Mouse (Mus musculus): ENCODE results near the gene Gm3629. TPM values are rescaled to one million over a fixed set of nuclear protein-coding genes. Genes with fewer than 3 reads are reported as not detected.
"Not testable (repeated sequence)": the region's sequence is repeated elsewhere in the genome, so short reads cannot be mapped to it uniquely, and the experiment has no call there.

Gm3629 gene
- not detected in 3 replicates for total RNA-seq (2017)

DNA sequence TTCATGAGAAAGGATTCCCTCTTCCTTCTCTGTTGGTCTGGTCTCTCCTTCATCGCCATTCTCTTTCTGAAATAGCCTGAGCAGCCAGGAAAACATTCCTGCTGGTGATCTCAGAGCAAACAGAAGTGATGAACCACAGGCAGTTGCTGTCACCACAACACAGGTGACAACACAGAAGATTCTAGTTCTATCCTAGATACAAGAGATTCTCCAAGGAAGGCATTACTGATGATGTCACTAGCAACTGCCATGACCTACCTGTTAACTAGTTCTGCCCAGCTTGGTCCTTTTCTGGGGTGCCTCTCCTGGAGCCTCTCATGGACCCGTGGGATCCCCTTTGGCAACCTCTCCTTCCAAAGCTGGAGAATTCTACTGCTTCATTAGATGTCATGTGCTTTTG, at the start of gene Gm3629:
TSS of gene Gm3629 (minus strand) at position 101 of the 400 bp plus-strand sequence.
- not testable (repeated sequence) for ATAC-seq (replicated peaks; ENCODE audit: insufficient number of reproducible peaks, low FRiP score, low TSS enrichment, poor library complexity, severe bottlenecking)

GRCm38 (mm10) chr14:6622318-6622717, 31.9 kb upstream of the Gm3629 start, which contains the start of gene Gm3460:
Gene Gm3460, minus strand, starts transcription at chr14:6622418.
- not testable (repeated sequence) for ATAC-seq (replicated peaks; ENCODE audit: insufficient number of reproducible peaks, low FRiP score, low TSS enrichment, poor library complexity, severe bottlenecking)

DNA sequence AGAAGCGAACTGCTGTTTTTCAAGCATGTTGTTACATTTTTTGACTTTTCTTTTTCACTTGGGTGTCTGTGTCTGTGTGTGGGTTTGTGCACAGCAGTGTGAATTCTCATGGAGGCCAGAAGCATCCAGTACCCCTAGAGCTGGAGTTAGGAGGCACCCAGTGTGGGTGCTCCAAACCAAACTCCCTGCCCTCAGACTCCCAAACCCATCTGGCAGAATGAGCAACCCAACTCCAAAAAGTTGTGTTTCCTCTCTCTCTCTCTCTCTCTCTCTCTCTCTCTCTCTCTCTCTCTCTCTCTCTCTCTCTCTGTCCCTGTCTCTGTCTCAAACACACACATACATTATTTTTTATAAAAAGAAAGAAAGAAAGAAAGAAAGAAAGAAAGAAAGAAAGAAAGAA, 16.0 kb upstream of the Gm3629 start:
- ATAC-seq (replicated peaks; ENCODE audit: insufficient number of reproducible peaks, low FRiP score, low TSS enrichment, poor library complexity, severe bottlenecking), result not testable (repeated sequence)

DNA sequence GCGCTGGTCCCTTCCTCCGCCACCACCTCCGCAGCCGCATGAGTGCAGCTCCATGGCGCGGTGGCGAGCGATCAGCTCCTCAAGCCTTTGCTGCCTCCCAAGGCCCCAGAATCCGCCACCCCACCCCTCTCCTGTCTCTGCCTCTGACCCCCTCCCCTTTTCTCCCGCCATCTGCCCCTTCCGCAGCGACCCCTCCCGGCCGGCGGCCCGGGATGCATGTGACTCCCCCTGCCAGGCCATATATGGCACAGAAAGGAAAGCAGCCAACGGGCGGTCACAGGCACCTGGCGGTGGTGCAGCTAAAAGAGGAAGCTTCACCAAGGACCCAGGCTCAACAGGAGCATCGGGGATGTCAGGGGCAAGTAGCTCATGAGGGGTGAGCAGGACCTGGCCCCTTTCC, 14.6 kb upstream of the Gm3629 start:
- not testable (repeated sequence) for ATAC-seq (replicated peaks; ENCODE audit: insufficient number of reproducible peaks, low FRiP score, low TSS enrichment, poor library complexity, severe bottlenecking)

DNA sequence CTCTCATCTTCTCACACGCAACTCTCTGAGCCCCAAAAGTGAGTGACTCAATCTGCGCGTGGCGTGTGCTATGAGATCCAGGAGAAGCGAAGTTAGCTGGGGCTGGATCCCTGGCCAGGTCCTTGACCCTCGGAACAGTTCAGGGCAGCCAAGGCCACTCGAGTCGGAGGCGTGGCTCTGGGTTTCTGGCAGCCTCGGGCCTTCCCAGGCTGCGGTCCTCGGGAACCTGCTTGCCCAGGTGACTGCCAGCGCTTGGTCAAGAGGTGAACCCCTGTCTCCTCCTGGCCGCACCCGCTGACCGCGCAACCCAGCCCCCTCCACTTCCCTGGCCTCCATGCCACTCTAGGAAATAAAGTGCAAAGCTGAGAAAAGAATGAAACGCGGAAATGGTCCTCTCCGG, 14.1 kb upstream of the Gm3629 start:
- not testable (repeated sequence) for ATAC-seq (replicated peaks; ENCODE audit: insufficient number of reproducible peaks, low FRiP score, low TSS enrichment, poor library complexity, severe bottlenecking)

DNA sequence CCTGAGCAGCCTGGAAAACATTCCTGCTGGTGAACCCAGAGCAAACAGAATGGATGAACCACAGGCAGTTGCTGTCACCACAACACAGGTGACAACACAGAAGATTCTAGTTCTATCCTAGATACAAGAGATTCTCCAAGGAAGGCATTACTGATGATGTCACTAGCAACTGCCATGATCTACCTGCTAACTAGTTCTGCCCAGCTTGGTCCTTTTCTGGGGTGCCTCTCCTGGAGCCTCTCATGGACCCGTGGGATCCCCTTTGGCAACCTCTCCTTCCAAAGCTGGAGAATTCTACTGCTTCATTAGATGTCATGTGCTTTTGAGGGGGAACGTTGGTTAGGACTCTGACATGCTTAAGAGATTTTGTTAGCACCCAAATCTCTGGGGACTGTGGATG, 53.2 kb downstream of the Gm3629 start, which contains the start of gene Gm8356:
TSS of gene Gm8356 (minus strand) at position 101 of the 400 bp plus-strand sequence.
- ATAC-seq (replicated peaks; ENCODE audit: insufficient number of reproducible peaks, low FRiP score, low TSS enrichment, poor library complexity, severe bottlenecking), result not testable (repeated sequence)

Other genes starting within 250 kb of the Gm3629 start
- gene Gm3618, start 246.9 kb downstream of the Gm3629 start, total RNA-seq (2017), result not detected in 3 replicates
- not detected in 3 replicates for gene Gm16440, start 200.3 kb downstream of the Gm3629 start, total RNA-seq (2017)
- not detected in 3 replicates for gene Gm3591, start 178.1 kb downstream of the Gm3629 start, total RNA-seq (2017)
- not detected in 3 replicates for gene Gm3594, start 146.0 kb downstream of the Gm3629 start, total RNA-seq (2017)
- not detected in 3 replicates for gene Gm8356, start 53.3 kb downstream of the Gm3629 start, total RNA-seq (2017)
- gene Gm3460, start 31.8 kb upstream of the Gm3629 start, total RNA-seq (2017), result not detected in 3 replicates
- gene Gm10251, start 93.6 kb upstream of the Gm3629 start, total RNA-seq (2017), result not detected in 3 replicates
- not detected in 3 replicates for gene Gm8050, start 129.6 kb upstream of the Gm3629 start, total RNA-seq (2017)
- 0.78 to 1.1 TPM in 2 of 3 replicates, not detected in the other for gene Gm3636, start 151.7 kb upstream of the Gm3629 start, total RNA-seq (2017)
- not detected in 3 replicates for gene Gm8362, start 183.8 kb upstream of the Gm3629 start, total RNA-seq (2017)
- gene Gm3642, start 249.7 kb upstream of the Gm3629 start, total RNA-seq (2017), result not detected in 3 replicates